Mouse (Mus musculus): ENCODE data around the gene Ankrd23.

- TF ChIP-seq POLR2A (IDR thresholded peaks at IDR 0.05; ENCODE audit: insufficient read depth, low read depth, low read length) (no peak), CTCF (IDR thresholded peaks at IDR 0.05) (peak; percentile 39), EP300 (IDR thresholded peaks at IDR 0.05; ENCODE audit: insufficient read depth, low read depth, low read length) (no peak)
Observed at GRCm38 (mm10) chr1:36512089-36512965, 24.4 kb downstream of the Ankrd23 start.
